Mouse (Mus musculus) hindbrain, embryonic 12.5 days (tissue): Measurements from ENCODE around the gene Lamb1. TPM values are rescaled to one million over a fixed set of nuclear protein-coding genes. Genes with fewer than 3 reads are reported as not detected.

ENCODE experiments used
- ATAC-seq: fragments of 200-750 bp; cut with Nextera tagmentation; 2 replicates; pipeline ENCODE4 v1.8.0; 2017; ENCODE audit warnings: moderate TSS enrichment; ENCODE audit not compliant: low FRiP score
- H3K27ac ChIP-seq: fragments of 300-500 bp; sonication (generic); 2 replicates; pipeline ENCODE4 v1.5.1; 2016; ENCODE audit warnings: mild to moderate bottlenecking
- H3K27me3 ChIP-seq: fragments of 300-500 bp; sonication (generic); 2 replicates; pipeline ENCODE4 v1.6.1; 2016; ENCODE audit warnings: mild to moderate bottlenecking
- H3K36me3 ChIP-seq: fragments of 300-500 bp; sonication (generic); 2 replicates; pipeline ENCODE4 v1.6.1; 2016; ENCODE audit warnings: mild to moderate bottlenecking
- H3K4me1 ChIP-seq: fragments of 300-500 bp; sonication (generic); 2 replicates; pipeline ENCODE4 v1.6.1; 2016
- H3K4me2 ChIP-seq: fragments of 300-500 bp; sonication (generic); replicated peaks from 2 replicates; pipeline ENCODE4 v1.6.1; 2016; ENCODE audit warnings: mild to moderate bottlenecking
- H3K4me3 ChIP-seq: fragments of 300-500 bp; sonication (generic); 2 replicates; pipeline ENCODE4 v1.5.1; 2016; ENCODE audit warnings: mild to moderate bottlenecking
- H3K9ac ChIP-seq: fragments of 300-500 bp; sonication (generic); 2 replicates; pipeline ENCODE4 v1.6.1; 2016; ENCODE audit warnings: mild to moderate bottlenecking, moderate library complexity
- H3K9me3 ChIP-seq: fragments of 300-500 bp; sonication (generic); replicated peaks from 2 replicates; pipeline ENCODE4 v1.6.1; 2016; ENCODE audit warnings: mild to moderate bottlenecking
- WGBS: fragments of 180-500 bp; shearing (Covaris S2); methylation state at CpG from one replicate; pipeline ENCODE4 v1.1.7; 2016; 5-methylcytosine and 5-hydroxymethylcytosine counted together
- polyA plus RNA-seq: library from polyadenylated mRNA; unstranded; fragments of >200 nt; fragmentation: Nextera tagmentation; extraction: Ambion mirVana; gene quantifications from 2 replicates; pipeline ENCODE4 v1.2.1, GENCODE M21; 2016

Gene Lamb1
- polyA plus RNA-seq, 1 experiment from 2014 or later, result 33.7 TPM

DNA sequence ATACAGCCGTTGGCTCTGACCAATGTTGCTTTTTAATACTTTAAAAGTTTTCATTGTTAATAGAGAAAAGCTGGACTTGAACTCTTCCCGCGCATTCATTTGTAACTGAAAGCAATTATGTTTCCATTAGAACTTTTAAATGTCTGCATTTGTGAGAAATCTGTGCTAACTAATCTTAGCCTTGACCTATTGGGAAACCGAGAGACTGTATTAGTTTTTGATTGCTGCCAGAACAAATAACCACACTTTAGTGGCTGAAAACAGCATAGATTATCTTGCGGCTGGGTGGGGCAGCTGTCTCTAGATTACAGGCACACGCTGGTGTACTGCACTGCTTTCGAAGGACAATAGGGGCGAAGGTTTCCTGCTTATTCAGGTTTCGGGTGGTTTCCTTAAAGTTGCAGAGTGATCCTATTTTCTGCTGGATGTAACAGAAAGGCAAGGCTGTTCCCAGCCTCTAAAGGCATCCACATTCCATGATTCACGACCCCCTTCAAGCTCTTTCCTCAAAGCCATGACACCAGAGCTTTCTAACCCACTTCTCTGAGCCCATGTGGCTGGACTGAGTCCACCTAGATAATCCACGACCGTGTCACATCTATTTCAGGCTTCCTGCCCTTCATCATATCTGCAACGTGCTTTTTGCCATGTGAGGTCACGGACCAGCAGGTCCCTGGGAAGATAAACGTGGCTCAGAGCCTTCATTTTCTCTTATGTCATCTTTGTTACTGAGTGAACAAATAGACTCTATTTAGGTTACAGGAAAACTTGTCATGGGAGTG lies 28.5 kb downstream of the Lamb1 start:
- H3K9me3 ChIP-seq, result no peaks in the 10 kb centered on the region
- H3K27ac ChIP-seq, result no peak overlapping the region
- no peak overlapping the region for H3K4me2 ChIP-seq
- H3K9ac ChIP-seq, result no peak overlapping the region
- ATAC-seq, result no peak
- 74% methylated on average over 15 of the region's 15 CpGs for WGBS
- H3K27me3 ChIP-seq, result no peaks in the 10 kb centered on the region
- no peaks in the 10 kb centered on the region for H3K4me1 ChIP-seq
- no peaks in the 10 kb centered on the region for H3K36me3 ChIP-seq
- H3K4me3 ChIP-seq, result no peak overlapping the region

DNA sequence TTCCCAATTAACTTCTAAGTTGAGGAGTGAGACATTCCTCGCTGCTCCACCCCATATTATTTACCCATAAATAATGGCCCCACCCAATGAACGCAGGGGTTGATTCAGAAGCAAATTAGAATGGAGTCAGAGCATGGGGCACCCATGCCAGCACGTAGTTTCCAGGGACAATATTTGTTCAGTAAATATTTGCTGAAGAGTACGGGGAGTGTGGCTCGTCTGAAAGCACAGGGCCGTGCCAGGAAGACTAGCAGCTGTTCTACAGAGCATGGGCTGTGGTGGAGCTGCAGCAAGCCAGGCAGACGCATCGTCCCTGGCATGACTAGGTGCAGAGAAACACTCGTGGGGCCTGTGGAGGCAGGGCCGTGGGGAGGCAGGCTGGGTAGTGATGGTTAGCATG lies 29.5 kb downstream of the Lamb1 start:
- ATAC-seq, result no peak
- Histone ChIP-seq H3K4me3 (no peak overlapping the region), H3K4me2 (no peak overlapping the region), H3K27ac (no peak overlapping the region), H3K36me3 (no peaks in the 10 kb centered on the region), H3K9me3 (no peaks in the 10 kb centered on the region), H3K27me3 (no peaks in the 10 kb centered on the region), H3K9ac (no peak overlapping the region), H3K4me1 (no peaks in the 10 kb centered on the region)
- 70% methylated on average over 10 of the region's 10 CpGs for WGBS

DNA sequence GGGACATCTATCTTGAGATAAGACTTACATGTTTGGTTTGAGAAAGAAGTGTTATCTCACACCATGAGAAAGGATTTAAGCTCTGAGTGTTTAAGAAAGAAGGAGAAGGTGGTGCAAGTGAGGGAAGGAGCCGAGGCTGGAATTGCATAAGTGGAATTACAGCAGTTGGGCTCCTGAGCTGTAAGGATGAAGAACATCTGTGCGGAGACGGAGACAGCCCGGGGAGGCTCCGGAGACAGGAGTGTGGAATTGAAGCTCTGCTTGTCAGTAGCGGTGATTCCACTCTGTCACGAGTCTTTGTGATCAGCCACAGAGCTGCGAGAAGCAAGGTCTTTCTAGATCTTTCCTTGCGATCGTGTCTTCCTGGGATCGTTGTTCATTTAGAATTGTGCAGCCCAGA lies 30.0 kb downstream of the Lamb1 start:
- Histone ChIP-seq H3K4me2 (no peak overlapping the region), H3K9me3 (no peaks in the 10 kb centered on the region), H3K27me3 (no peaks in the 10 kb centered on the region), H3K36me3 (no peaks in the 10 kb centered on the region), H3K4me1 (no peaks in the 10 kb centered on the region), H3K9ac (no peak overlapping the region), H3K4me3 (no peak overlapping the region), H3K27ac (no peak overlapping the region)
- ATAC-seq, result no peak
- 75% methylated on average over 11 of the region's 11 CpGs for WGBS

DNA sequence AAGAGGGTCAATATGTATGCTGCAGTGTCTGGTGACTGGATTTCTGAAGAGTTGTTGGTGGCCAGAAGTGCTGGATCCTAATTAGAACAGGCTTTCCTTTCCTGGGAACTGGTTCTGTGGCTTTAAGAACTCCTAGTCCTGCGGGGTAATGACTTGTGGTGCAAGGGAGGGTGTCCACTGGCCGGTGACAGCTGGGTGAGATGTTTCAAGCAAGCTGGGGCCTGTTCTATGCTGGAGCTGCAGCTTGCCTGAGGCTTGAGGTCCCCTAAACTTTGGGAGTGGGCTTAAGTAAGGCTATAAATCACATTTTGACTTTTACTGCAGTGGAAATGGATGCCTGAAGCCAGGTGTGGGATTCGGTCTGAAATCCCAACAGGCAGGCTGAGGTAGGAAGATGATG lies 30.5 kb downstream of the Lamb1 start:
- Histone ChIP-seq H3K9ac (no peak overlapping the region), H3K27me3 (no peaks in the 10 kb centered on the region), H3K4me1 (no peaks in the 10 kb centered on the region), H3K27ac (no peak overlapping the region), H3K4me3 (no peak overlapping the region), H3K9me3 (no peaks in the 10 kb centered on the region), H3K4me2 (no peak overlapping the region), H3K36me3 (no peaks in the 10 kb centered on the region)
- no peak for ATAC-seq
- 74% methylated on average over 3 of the region's 3 CpGs for WGBS

DNA sequence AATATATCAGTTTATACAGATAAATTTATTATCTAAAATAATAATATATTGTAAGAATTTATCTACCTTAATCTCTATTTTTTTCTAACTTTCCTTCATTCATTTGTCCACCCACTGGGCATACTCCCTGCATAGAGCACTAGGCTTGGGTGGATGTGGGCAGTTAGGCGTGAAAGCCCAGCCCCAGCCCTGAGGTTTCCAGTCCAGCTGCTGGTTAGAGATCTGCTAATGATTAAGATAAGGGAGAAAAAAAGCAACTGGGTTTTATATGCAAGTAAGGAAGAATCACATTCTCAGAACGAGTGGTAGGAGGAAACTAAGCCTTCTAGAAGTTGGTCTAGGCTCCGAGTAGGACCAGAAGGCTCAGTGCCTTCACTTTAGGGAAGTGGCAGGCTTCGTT lies 31.1 kb downstream of the Lamb1 start:
- H3K4me3 ChIP-seq, result no peak overlapping the region
- no peaks in the 10 kb centered on the region for H3K36me3 ChIP-seq
- 72% methylated on average over 4 of the region's 4 CpGs for WGBS
- no peaks in the 10 kb centered on the region for H3K9me3 ChIP-seq
- no peak overlapping the region for H3K4me2 ChIP-seq
- no peaks in the 10 kb centered on the region for H3K4me1 ChIP-seq
- no peak overlapping the region for H3K27ac ChIP-seq
- no peak for ATAC-seq
- H3K9ac ChIP-seq, result no peak overlapping the region
- H3K27me3 ChIP-seq, result no peaks in the 10 kb centered on the region

DNA sequence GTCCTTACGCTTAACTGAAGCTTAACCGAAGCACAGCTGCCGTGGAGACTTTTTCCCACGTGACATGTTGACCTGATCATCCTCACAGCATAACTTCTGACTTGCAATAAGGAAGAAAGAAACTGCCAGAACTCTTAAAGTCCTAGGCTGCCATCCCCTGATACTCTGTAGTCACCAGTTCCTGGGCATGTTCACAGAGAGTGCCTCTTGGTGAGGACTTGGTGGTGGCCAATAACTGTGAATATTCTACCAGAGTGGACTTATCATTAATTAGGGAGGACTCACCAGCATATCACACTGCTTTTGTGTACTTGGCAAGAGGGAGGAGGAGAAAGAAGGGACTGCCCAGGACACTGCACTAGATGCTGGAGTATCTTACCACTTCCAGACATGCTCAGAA lies 33.1 kb downstream of the Lamb1 start:
- no peaks in the 10 kb centered on the region for H3K4me1 ChIP-seq
- no peak overlapping the region for H3K4me2 ChIP-seq
- no peaks in the 10 kb centered on the region for H3K9me3 ChIP-seq
- H3K27me3 ChIP-seq, result no peaks in the 10 kb centered on the region
- no peak for ATAC-seq
- H3K9ac ChIP-seq, result no peak overlapping the region
- H3K4me3 ChIP-seq, result no peak overlapping the region
- WGBS, result 87% methylated on average over 4 of the region's 4 CpGs
- H3K27ac ChIP-seq, result no peak overlapping the region
- no peaks in the 10 kb centered on the region for H3K36me3 ChIP-seq

DNA sequence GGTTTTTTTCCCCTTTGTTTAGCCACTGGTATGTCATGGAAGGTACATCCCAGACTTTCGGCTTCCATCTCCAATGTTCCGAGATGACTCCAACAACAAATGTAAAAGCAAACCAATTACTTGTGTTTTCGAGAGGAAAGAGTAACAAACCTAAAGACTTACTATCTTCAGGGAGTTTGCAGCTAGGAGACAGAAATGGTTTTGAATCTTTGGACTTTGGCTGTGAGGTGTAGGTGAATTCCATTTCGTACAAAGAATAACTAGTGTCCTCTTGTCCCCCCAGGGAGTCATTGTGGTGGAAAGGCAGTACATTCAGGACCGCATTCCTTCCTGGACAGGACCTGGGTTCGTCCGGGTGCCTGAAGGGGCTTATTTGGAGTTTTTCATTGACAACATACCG lies 33.5 kb downstream of the Lamb1 start:
- ATAC-seq, result no peak
- no peaks in the 10 kb centered on the region for H3K27me3 ChIP-seq
- H3K4me1 ChIP-seq, result no peaks in the 10 kb centered on the region
- 86% methylated on average over 8 of the region's 8 CpGs for WGBS
- H3K9ac ChIP-seq, result no peak overlapping the region
- H3K9me3 ChIP-seq, result no peaks in the 10 kb centered on the region
- H3K36me3 ChIP-seq, result no peaks in the 10 kb centered on the region
- H3K27ac ChIP-seq, result no peak overlapping the region
- H3K4me3 ChIP-seq, result no peak overlapping the region
- no peak overlapping the region for H3K4me2 ChIP-seq

DNA sequence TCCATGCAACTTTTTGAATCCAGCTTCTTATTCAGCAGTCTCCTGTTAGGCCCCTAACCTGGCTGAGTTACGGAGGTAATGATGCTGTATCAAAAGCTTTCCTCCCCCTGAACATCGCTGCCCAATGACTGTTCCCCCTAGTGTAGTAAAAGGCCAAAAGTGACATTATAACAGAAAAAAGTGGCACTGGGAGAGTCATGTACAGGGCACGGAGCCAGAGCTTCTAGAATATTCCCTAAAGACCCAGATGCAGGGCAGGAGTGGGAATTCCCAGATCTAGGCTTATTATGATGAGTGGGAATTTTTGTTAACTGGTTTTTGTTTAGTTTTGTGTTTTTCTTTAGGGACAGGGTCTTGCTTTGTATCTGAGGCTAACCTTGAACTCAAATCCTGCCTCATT lies 34.1 kb downstream of the Lamb1 start:
- no peaks in the 10 kb centered on the region for H3K9me3 ChIP-seq
- H3K27ac ChIP-seq, result no peak overlapping the region
- WGBS, result 95% methylated on average over 3 of the region's 3 CpGs
- no peaks in the 10 kb centered on the region for H3K36me3 ChIP-seq
- no peak overlapping the region for H3K4me3 ChIP-seq
- no peaks in the 10 kb centered on the region for H3K4me1 ChIP-seq
- H3K9ac ChIP-seq, result no peak overlapping the region
- no peaks in the 10 kb centered on the region for H3K27me3 ChIP-seq
- H3K4me2 ChIP-seq, result no peak overlapping the region
- no peak for ATAC-seq

DNA sequence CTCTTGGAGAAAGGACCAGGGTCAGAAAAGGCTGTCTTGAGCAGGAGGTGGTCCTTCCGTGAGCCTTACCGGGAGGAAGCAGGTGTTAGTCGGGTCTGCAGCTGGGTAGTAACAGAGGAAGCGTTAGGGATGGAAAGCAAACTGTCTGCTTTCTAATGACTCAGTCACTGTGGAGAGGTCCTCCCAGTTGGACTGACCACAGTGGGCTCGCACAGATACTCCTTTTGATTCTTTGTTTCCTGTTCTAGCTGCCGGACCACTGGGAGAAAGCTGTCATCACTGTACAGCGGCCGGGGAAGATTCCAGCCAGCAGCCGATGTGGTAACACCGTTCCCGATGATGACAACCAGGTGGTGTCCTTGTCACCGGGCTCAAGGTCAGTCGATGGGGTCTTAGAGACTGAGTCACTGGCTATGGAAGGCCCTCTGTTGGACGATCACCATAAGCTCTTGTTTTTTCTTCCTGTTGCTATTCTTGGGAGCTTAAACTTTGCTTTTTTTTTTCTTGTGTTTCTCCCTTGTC lies 34.7 kb downstream of the Lamb1 start:
- Histone ChIP-seq H3K36me3 (no peaks in the 10 kb centered on the region), H3K4me1 (no peaks in the 10 kb centered on the region), H3K4me3 (no peak overlapping the region), H3K9me3 (no peaks in the 10 kb centered on the region), H3K9ac (no peak overlapping the region), H3K4me2 (no peak overlapping the region), H3K27me3 (no peaks in the 10 kb centered on the region), H3K27ac (no peak overlapping the region)
- WGBS, result 86% methylated on average over 14 of the region's 14 CpGs
- no peak for ATAC-seq

DNA sequence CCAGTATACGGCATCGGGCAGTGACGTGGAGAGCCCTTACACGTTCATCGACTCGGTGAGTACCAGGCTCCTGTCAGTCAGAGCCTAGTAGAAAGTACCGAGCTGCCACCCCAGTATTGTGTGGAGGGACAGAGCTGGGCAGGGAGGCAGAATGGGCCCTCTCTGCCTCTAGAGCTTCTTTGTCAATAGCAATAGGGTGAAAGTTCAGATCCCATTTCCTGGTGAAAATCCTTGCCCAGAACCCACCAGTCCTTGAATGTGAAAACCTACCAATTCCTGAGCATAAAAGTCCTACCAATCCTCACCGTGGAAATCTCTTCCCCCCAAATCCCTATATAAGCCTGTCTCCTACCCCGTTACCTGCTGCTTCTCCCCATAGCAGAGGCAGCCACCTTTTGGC lies 35.2 kb downstream of the Lamb1 start:
- H3K36me3 ChIP-seq, result no peaks in the 10 kb centered on the region

DNA sequence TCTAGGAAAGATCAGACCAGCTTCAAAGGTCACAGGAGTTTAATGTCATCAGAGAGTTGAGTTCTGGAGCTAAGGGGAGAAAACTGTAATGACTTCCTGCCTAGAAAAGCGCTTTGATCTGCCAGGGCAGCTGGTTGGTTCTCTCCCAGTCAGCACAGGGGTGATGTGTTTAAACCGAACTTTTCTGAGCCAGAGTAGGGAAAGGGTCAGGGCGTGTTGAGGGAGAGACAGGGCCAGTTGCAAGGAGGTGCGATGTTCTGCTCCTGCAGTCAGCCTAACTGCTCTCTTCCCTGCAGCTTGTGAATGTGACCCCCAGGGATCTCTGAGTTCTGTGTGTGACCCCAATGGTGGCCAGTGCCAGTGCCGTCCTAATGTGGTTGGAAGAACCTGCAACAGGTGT lies 37.2 kb downstream of the Lamb1 start:
- Histone ChIP-seq H3K9ac (no peak overlapping the region), H3K4me1 (no peaks in the 10 kb centered on the region), H3K36me3 (no peaks in the 10 kb centered on the region), H3K9me3 (no peaks in the 10 kb centered on the region), H3K4me3 (no peak overlapping the region), H3K27ac (no peak overlapping the region), H3K27me3 (no peaks in the 10 kb centered on the region), H3K4me2 (no peak overlapping the region)
- ATAC-seq, result no peak
- 76% methylated on average over 5 of the region's 5 CpGs for WGBS

More for the DNA sequence above, 35.2 kb downstream of the Lamb1 start:
- no peak for ATAC-seq
- WGBS, result 92% methylated on average over 9 of the region's 9 CpGs
- Histone ChIP-seq H3K4me1 (no peaks in the 10 kb centered on the region), H3K4me2 (no peak overlapping the region), H3K4me3 (no peak overlapping the region), H3K27me3 (no peaks in the 10 kb centered on the region), H3K9me3 (no peaks in the 10 kb centered on the region), H3K27ac (no peak overlapping the region), H3K9ac (no peak overlapping the region)

DNA sequence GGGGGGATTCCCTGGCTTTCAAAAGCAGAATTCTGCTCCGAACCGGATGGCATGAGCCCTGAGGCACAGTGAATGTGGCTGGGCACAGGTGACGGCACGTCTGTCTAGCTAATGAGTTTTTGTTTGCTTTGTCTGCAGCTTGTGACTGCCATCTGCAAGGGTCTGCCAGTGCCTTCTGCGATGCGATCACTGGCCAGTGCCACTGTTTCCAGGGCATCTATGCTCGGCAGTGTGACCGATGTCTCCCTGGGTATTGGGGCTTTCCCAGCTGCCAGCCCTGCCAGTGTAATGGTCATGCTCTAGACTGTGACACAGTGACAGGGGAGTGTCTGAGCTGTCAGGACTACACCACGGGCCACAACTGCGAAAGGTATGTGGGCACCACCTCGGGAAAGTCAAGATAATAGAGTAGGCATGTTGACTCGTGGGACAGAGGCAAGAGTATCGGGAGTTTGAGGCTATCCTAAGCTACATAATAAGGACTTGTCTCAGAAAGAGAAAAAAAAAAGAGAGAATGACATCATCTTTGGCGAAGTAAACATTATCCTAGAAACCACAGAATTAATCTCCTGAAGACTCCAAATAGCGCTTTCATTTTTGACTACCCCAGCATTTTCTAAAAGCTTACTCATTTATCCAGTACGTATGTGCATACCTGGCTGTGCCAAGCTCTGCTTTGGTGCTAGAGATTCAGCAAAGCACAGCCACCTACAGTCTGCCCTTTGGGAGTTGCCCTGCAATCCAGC lies 37.9 kb downstream of the Lamb1 start:
- ATAC-seq, result no peak
- 89% methylated on average over 16 of the region's 16 CpGs for WGBS
- no peak overlapping the region for H3K4me3 ChIP-seq
- H3K9ac ChIP-seq, result no peak overlapping the region
- H3K36me3 ChIP-seq, result no peaks in the 10 kb centered on the region
- H3K9me3 ChIP-seq, result no peaks in the 10 kb centered on the region
- no peak overlapping the region for H3K4me2 ChIP-seq
- no peak overlapping the region for H3K27ac ChIP-seq
- H3K4me1 ChIP-seq, result no peaks in the 10 kb centered on the region
- no peaks in the 10 kb centered on the region for H3K27me3 ChIP-seq
